Mouse (Mus musculus): ENCODE data around the gene Plekha1.

- no peak for TF ChIP-seq CTCF (IDR thresholded peaks at IDR 0.05; ENCODE audit: borderline replicate concordance, insufficient read depth, low read length)
- TF ChIP-seq POLR2A (IDR thresholded peaks at IDR 0.05; ENCODE audit: low read depth, low read length), result no peak
Observed at GRCm38 (mm10) chr7:130904571-130905365, 39.2 kb downstream of the Plekha1 start.

All from embryonic fibroblast, embryonic 13.5 days (primary cell).